Mouse (Mus musculus) natural killer cell, adult 2 months (primary cell): ENCODE data around the gene Cacna2d3.

ENCODE experiments used
- DNase-seq, 2 experiments: peaks; one replicate each; pipeline ENCODE4 v3.0.0; 2022; ENCODE audit warnings: low spot score in 2 of 2

The Cacna2d3 gene

DNA sequence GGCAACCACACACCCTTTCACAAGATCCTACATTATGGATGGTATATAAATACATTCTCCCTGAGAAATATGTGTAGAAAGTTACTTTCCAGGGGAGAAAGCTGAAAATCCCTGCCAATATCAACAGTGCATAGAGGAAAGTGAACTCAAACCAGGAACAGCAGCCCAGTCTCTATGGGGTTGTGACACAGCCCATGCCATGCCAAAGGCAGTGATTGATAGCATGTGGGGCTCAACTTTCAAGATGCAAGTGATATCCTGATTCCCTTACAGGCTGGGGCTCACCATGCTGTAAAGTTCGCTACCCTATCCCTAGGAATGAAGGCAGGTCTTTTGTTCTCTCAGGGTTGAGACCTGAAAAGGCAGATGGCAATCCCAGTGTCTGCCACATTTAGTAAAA is 229.9 kb downstream of the Cacna2d3 start:
- DNase-seq: no peak

DNA sequence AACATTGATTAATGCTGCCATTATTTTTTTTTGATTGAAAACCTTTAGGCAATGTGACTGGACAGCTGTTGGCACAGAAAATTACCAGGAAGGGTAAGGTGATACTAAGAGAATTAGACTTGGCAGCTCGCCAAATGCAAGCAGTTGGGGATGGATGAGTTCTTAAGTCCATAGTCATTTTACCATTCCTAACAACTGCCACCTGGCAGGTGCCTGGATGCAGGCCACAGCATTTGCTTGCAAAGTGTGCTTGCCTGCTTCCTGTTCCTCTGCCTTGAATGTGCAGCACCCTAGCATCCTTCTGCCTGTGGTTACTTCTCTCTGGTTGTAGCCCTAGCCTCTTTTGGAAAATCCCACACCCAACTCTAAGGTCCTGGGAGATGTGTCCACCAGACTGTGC is 236.2 kb downstream of the Cacna2d3 start:
- no peak for DNase-seq

DNA sequence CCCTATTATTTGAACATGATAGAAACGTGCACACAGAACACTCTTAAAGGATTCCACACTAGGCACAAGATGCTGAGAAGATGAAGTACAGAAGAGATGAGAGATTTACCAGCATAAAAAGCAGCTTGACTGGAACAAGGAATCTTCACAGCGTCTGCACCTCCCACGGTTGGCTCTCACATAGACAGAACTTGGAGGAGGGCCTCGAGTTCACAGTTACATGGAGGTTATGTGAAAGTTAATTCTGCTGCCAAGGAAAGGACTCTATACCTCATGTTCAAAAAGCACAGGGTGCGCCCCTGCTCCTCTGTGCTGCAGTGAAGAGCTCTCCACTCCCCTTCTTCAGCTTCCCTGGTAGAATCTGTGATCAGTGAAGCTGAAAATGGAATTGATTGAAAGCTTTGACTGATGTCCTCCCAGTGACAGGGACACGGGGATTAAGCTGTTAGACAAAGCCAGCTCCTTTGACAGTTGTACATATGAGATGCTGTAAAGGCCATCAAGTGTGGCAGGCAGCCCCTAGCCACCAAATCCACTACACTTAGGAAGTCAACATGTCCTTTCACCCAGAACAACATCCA is 243.2 kb downstream of the Cacna2d3 start:
- no peak for DNase-seq

GRCm38 (mm10) chr14:29464277-29464676 is 257.4 kb downstream of the Cacna2d3 start:
- no peak for DNase-seq

DNA sequence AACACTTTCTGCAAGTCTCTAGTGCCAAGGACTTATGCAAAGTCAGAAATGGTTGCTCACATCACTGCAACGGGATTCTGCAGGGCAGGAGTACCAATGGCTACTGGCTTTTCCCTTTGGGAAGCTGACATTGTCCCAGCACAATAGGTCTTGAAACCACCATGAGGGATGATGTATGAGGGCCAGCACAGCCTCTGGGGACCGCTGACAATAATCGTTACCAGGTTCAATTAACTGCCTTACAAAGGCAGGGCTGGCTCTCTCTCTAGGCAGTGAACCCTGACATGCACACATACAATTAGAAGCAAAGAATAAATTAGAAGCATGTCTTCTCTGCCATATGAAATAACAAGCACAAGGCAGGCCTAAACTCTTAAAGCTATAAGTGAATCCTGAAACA is 272.5 kb downstream of the Cacna2d3 start:
- no peak for DNase-seq

DNA sequence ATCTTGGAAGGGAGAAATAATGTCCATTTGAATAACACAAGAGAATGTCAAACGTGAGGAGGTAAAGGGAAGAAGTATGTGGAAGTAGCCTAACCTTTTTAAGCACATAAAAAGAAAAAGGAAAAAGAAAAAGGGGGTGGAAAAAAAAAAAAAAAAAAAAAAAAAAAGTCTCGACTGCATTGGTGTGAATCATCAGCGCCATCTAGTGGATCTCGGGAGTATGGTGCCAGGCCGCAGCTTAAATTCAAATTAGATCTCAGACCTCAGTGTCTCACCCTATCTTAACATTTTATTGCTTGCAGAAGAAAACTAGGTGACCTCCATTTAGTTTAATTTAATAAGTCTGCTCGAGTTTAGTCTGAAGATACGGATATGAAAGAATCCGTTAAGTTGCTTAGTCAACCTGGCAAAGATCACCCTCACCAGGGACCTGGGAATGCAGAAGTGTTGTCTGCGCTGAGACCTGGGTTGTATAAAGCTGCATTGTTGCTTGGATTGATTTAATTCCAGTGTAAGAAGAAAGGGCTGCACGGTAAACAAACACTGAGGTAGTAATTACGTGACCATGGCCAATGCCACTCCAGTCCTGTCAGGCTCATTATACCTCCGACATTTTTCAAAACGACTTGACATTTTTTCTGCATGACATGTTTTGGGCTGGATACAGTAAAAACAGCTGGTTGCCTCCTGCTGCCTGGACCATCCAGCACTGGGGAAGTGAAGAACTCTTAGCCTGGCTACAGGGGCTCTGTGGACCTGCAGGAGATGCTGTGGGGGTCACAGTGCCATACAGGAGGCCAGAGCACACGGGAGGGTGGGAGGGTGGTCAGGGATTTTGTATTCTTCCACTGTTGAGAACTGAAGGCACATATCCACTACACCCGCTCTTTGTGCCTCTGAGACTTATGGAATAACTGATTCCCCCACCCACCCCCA is 278.3 kb downstream of the Cacna2d3 start:
- no peak for DNase-seq

GRCm38 (mm10) chr14:29442476-29442875 is 279.2 kb downstream of the Cacna2d3 start:
- no peak for DNase-seq

GRCm38 (mm10) chr14:29438666-29439065 is 283.0 kb downstream of the Cacna2d3 start:
- no peak for DNase-seq

DNA sequence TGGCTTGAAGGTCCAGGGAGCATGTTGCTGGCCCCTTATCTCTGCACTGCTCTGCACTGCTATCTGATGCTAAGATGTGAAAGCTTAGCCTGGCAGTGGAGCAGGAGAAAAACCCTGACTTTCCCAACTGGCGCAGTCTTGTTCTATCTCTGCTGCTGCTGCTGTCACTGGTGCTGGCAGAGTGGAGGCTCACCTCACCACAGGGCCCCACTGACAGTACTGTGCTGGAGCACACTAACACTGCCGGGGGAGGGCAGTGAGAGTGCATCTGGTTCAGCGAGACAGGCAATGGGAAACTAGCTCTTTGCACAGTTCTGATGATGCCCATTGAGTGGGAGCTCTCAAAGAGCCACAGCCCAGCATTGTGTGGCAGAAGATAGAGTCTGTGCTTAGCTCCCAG is 283.4 kb downstream of the Cacna2d3 start:
- no peak for DNase-seq

DNA sequence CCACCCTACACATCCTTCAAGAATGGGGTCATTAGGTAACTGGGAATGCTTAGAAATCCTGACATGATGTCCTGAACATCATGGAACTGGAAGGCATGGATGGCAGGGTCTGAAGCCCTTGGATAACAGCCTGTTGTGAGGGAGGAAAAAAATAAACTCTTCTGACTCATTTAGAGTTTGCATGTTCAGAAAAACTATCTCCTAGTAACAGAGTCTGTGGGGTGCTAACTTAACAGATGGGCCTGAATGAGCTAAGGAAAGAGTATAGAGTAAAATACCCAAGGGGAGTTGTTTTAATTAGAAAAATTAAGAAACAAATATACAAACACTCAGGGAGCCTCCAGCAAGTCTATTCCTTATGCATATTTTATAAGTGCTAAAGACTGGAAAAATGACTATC is 286.5 kb downstream of the Cacna2d3 start:
- no peak for DNase-seq

DNA sequence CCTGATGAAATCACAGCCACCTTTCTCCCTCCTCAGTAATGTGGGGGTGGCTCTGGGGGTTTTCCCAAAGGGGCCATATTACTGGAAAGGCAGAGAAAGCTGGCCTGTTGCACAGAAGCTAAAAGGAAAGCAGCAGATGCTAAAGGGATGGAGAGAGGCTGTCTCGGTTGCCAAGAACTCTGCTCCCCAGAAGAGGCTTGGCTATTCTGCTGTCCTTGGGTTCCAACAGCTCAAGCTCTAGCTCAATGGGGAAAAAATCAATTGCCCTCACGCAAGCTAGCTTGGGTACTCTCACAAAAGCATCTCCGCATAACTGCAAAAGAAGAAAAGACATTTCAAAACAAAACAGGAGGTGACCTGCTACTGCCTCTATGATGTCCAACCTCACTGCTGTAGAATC is 287.9 kb downstream of the Cacna2d3 start:
- no peak for DNase-seq

DNA sequence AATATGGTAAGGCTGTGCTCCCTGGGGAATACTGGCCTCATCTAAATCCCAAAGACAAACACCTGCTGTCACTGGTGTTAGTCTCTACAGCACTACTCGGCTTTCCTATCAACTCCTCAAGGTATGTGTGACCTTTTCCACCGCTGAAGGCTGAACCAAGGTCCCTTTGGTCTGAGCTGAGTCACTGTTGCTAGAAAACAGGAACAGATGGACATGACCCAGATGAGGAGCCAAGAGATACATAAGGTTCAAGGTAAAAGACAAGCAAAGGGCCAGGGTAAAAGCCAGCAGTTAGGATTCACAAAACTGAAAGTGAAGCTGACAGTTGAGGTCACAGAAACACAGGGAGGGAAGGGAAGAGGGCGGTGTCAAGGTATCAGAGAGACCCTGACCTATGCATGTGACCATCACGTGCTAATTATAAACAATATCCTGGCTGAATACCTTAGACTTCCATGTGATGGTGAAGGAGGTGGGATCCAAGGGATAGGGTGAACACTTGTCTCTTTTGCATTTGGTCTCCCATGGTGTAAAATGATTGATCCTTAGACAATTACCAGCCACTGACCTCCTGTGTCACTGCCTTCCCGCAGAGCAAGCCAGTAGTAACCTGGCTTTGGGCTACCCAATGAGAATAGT is 288.5 kb downstream of the Cacna2d3 start:
- no peak for DNase-seq

- no peak for DNase-seq
Observed at GRCm38 (mm10) chr14:29429788-29430187, 291.9 kb downstream of the Cacna2d3 start.

- DNase-seq: no peak
Observed at GRCm38 (mm10) chr14:29425666-29426065, 296.0 kb downstream of the Cacna2d3 start.

GRCm38 (mm10) chr14:29425208-29425607 is 296.5 kb downstream of the Cacna2d3 start:
- no peak for DNase-seq

GRCm38 (mm10) chr14:29405878-29406165 is 315.8 kb downstream of the Cacna2d3 start:
- DNase-seq: no peak

- no peak for DNase-seq
Observed at GRCm38 (mm10) chr14:29405125-29405877, 316.4 kb downstream of the Cacna2d3 start.

- DNase-seq: no peak
Observed at GRCm38 (mm10) chr14:29403849-29404808, 317.5 kb downstream of the Cacna2d3 start.

GRCm38 (mm10) chr14:29402471-29402870 is 319.2 kb downstream of the Cacna2d3 start:
- DNase-seq: no peak

- DNase-seq: no peak
Observed at GRCm38 (mm10) chr14:29393786-29394185, 327.9 kb downstream of the Cacna2d3 start.

- no peak for DNase-seq
Observed at GRCm38 (mm10) chr14:29392851-29393250, 328.8 kb downstream of the Cacna2d3 start.
